Mouse (Mus musculus): ENCODE measurements around the gene Pomc.

- no peak for TF ChIP-seq JUND (conservative IDR thresholded peaks at IDR 0.05; ENCODE audit: low read depth, low read length)
- no peak for TF ChIP-seq ELF1 (IDR thresholded peaks at IDR 0.05; ENCODE audit: low read depth, low read length)
- no peak for TF ChIP-seq UBTF (IDR thresholded peaks at IDR 0.05; ENCODE audit: low read depth, low read length)
- TF ChIP-seq ZMIZ1 (IDR thresholded peaks at IDR 0.05; ENCODE audit: low read depth, low read length) = no peak
- no peak for TF ChIP-seq CHD2 (IDR thresholded peaks at IDR 0.05; ENCODE audit: low read length)
- no peak for TF ChIP-seq E2F4 (IDR thresholded peaks at IDR 0.05; ENCODE audit: insufficient replicate concordance, low read depth, low read length)
- TF ChIP-seq POLR2A (IDR thresholded peaks at IDR 0.05; ENCODE audit: low read depth, low read length) = no peak
- no peak for TF ChIP-seq CTCF (conservative IDR thresholded peaks at IDR 0.05 in 1 of 2, IDR thresholded peaks at IDR 0.05 in 1 of 2; ENCODE audit: low read depth in 2 of 2, low read length in 2 of 2)
- TF ChIP-seq MAFK (IDR thresholded peaks at IDR 0.05; ENCODE audit: insufficient replicate concordance, low read length) = no peak
- no peak for TF ChIP-seq MAX (IDR thresholded peaks at IDR 0.05; ENCODE audit: low read length)
- TF ChIP-seq HCFC1 (IDR thresholded peaks at IDR 0.05; ENCODE audit: low read depth, low read length) = no peak
- no peak for TF ChIP-seq TCF12 (IDR thresholded peaks at IDR 0.05; ENCODE audit: low read depth, low read length)
- TF ChIP-seq USF1 (IDR thresholded peaks at IDR 0.05; ENCODE audit: low read depth, low read length) = no peak
Measured at GRCm38 (mm10) chr12:3905436-3905835, 49.3 kb upstream of the Pomc start.
